Mouse (Mus musculus): ENCODE results near the gene Hnrnpk. TPM values are rescaled to one million over a fixed set of nuclear protein-coding genes. Genes with fewer than 3 reads are reported as not detected.

Gene Hnrnpk
- polyA plus RNA-seq, 1 experiment from 2014 or later = 554 TPM

GRCm38 (mm10) chr13:58358629-58359303 is 44.4 kb downstream of the Hnrnpk start, which contains the start of gene Kif27:
TSS of gene Kif27 (minus strand) at chr13:58359122.
- H3K36me3 ChIP-seq (ENCODE audit: control insufficient read depth, insufficient read depth) = no peaks in the 10 kb centered on the region
- peak within 1 kb of the TSS; percentile 66 for H3K9ac ChIP-seq (ENCODE audit: low read depth, low read length)
- peaks cover 9% of the 10 kb centered on the region for H3K4me1 ChIP-seq (ENCODE audit: control insufficient read depth, low read depth, low read length)
- peak within 1 kb of the TSS; percentile 70 for H3K4me3 ChIP-seq (ENCODE audit: low read depth, low read length)
- H3K4me2 ChIP-seq (ENCODE audit: low read depth, low read length) = peak within 1 kb of the TSS; percentile 98
- peak within 1 kb of the TSS; percentile 72 for H3K27ac ChIP-seq (ENCODE audit: low read length)
- peaks cover 4% of the 10 kb centered on the region for H3K27me3 ChIP-seq (ENCODE audit: control insufficient read depth, insufficient read depth, low read depth, low read length)
- H3K9me3 ChIP-seq (replicated peaks; ENCODE audit: control insufficient read depth, low read length) = no peaks in the 10 kb centered on the region
- WGBS (ENCODE audit: insufficient replicate concordance) = under 1% methylated on average over 79 of the region's 85 CpGs
- peak; percentile 98 for ATAC-seq (ENCODE audit: low read depth)

DNA sequence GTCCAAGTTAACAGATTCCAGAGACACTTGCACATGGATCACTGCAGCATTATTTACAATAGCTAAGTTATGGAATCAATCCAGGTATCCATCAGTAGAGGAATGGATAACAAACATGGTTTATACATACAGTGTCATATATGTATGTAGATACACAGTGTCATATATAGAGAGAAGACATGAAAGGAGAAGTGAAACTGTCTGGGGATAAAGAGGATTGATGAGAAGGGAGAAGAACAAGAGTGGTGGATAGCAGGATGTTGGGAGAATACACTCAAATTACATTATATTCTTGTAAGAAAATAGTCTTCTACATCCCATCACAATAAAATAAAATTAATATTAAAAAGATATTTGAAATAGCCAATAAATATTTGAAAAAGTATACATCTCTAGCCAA is 50.1 kb downstream of the Hnrnpk start:
- no peak for ATAC-seq (ENCODE audit: low read depth)
- no peak overlapping the region for H3K4me3 ChIP-seq (ENCODE audit: low read depth, low read length)
- H3K9me3 ChIP-seq (replicated peaks; ENCODE audit: control insufficient read depth, low read length) = no peaks in the 10 kb centered on the region
- no peak overlapping the region for H3K4me2 ChIP-seq (ENCODE audit: low read depth, low read length)
- no peak overlapping the region for H3K9ac ChIP-seq (ENCODE audit: low read depth, low read length)
- H3K4me1 ChIP-seq (ENCODE audit: control insufficient read depth, low read depth, low read length) = no peaks in the 10 kb centered on the region
- H3K36me3 ChIP-seq (ENCODE audit: control insufficient read depth, insufficient read depth) = no peaks in the 10 kb centered on the region
- H3K27me3 ChIP-seq (ENCODE audit: control insufficient read depth, insufficient read depth, low read depth, low read length) = peaks cover 3% of the 10 kb centered on the region
- no peak overlapping the region for H3K27ac ChIP-seq (ENCODE audit: low read length)

GRCm38 (mm10) chr13:58350606-58351005 is 52.5 kb downstream of the Hnrnpk start:
- Histone ChIP-seq H3K4me1 (ENCODE audit: control insufficient read depth, low read depth, low read length) (no peaks in the 10 kb centered on the region), H3K36me3 (ENCODE audit: control insufficient read depth, insufficient read depth) (no peaks in the 10 kb centered on the region), H3K9me3 (replicated peaks; ENCODE audit: control insufficient read depth, low read length) (no peaks in the 10 kb centered on the region), H3K27me3 (ENCODE audit: control insufficient read depth, insufficient read depth, low read depth, low read length) (no peaks in the 10 kb centered on the region), H3K27ac (ENCODE audit: low read length) (no peak overlapping the region), H3K4me2 (ENCODE audit: low read depth, low read length) (no peak overlapping the region), H3K9ac (ENCODE audit: low read depth, low read length) (no peak overlapping the region), H3K4me3 (ENCODE audit: low read depth, low read length) (no peak overlapping the region)
- no peak for ATAC-seq (ENCODE audit: low read depth)
- 50% methylated on average over 4 of the region's 4 CpGs for WGBS (ENCODE audit: insufficient replicate concordance)

DNA sequence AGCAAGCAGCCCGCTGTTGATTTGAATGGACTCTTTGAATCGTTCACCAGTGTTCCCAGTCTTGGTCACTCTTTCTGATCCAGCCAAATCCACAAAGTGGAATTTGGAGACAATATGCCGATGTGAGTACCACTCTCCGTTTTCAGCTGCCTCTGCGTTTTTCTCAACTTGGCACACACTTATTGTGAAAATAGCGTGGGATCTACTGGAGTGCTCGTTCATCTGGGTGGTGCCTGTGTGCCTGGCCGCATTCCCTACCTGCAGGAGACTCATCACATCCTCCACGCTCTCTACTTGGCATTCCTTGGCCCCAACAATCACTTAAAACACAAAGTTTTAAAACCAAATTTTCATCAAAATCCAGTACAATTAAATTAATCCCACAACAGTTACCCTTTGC is 58.6 kb downstream of the Hnrnpk start:
- H3K4me3 ChIP-seq (ENCODE audit: low read depth, low read length) = no peak overlapping the region
- no peaks in the 10 kb centered on the region for H3K9me3 ChIP-seq (replicated peaks; ENCODE audit: control insufficient read depth, low read length)
- H3K4me2 ChIP-seq (ENCODE audit: low read depth, low read length) = no peak overlapping the region
- H3K27me3 ChIP-seq (ENCODE audit: control insufficient read depth, insufficient read depth, low read depth, low read length) = no peaks in the 10 kb centered on the region
- no peaks in the 10 kb centered on the region for H3K4me1 ChIP-seq (ENCODE audit: control insufficient read depth, low read depth, low read length)
- WGBS (ENCODE audit: insufficient replicate concordance) = 65% methylated on average over 9 of the region's 9 CpGs
- no peak overlapping the region for H3K27ac ChIP-seq (ENCODE audit: low read length)
- H3K36me3 ChIP-seq (ENCODE audit: control insufficient read depth, insufficient read depth) = no peaks in the 10 kb centered on the region
- ATAC-seq (ENCODE audit: low read depth) = no peak
- H3K9ac ChIP-seq (ENCODE audit: low read depth, low read length) = no peak overlapping the region

MicroRNAs encoded within 50 kb of the gene (microRNA counts, 519-probe panel; counts per million panel counts)
- 2,612 counts per million, percentile 71 among the panel's probes with 10 or more counts for microRNA mmu-miR-7a

Small RNA genes lying within 50 kb of the gene (microRNA-seq; reads per million reads assigned to microRNA genes)
- 199 reads per million, percentile 61 among the genes with 10 or more reads in this experiment for gene Mir7-1

Other genes with a start within 250 kb of the Hnrnpk start
- 18.3 and 18.9 TPM in 2 replicates for gene Idnk, start 245.7 kb downstream of the Hnrnpk start, polyA plus RNA-seq (2015; fragmentation: Nextera tagmentation; extraction: Ambion mirVana)
- 36.2 and 38.0 TPM in 2 replicates for gene Ubqln1, start 187.7 kb downstream of the Hnrnpk start, polyA plus RNA-seq (2015; fragmentation: Nextera tagmentation; extraction: Ambion mirVana)
- gene Gkap1, start 127.6 kb downstream of the Hnrnpk start, polyA plus RNA-seq (2015; fragmentation: Nextera tagmentation; extraction: Ambion mirVana) = 4.8 and 5.1 TPM in 2 replicates
- gene Kif27, start 44.2 kb downstream of the Hnrnpk start, polyA plus RNA-seq (2015; fragmentation: Nextera tagmentation; extraction: Ambion mirVana) = 0.02 and 0.04 TPM in 2 replicates
- gene 2210016F16Rik, start 18.1 kb downstream of the Hnrnpk start, polyA plus RNA-seq (2015; fragmentation: Nextera tagmentation; extraction: Ambion mirVana) = 15.0 and 15.6 TPM in 2 replicates
- gene Rmi1, start 1.1 kb downstream of the Hnrnpk start, polyA plus RNA-seq (2015; fragmentation: Nextera tagmentation; extraction: Ambion mirVana) = 11.9 and 13.1 TPM in 2 replicates
- gene Slc28a3, start 207.5 kb upstream of the Hnrnpk start, polyA plus RNA-seq (2015; fragmentation: Nextera tagmentation; extraction: Ambion mirVana) = 0.01 TPM in 1 of 2 replicates, not detected in the other

Data from liver, embryonic 16.5 days (tissue).